Mouse (Mus musculus) megakaryocyte, embryonic 14.5 days (primary cell): ENCODE results near the gene Mpped2.

ENCODE experiments used
- FLI1 ChIP-seq: IDR thresholded peaks from 2 replicates; pipeline ENCODE4 v1.6.1; 2012; ENCODE audit warnings: low read length, inconsistent platforms, mixed read lengths
- GATA1 ChIP-seq: IDR thresholded peaks from 3 replicates; pipeline ENCODE4 v1.6.1; 2012; ENCODE audit warnings: mixed read lengths, low read length, inconsistent platforms, borderline replicate concordance

DNA sequence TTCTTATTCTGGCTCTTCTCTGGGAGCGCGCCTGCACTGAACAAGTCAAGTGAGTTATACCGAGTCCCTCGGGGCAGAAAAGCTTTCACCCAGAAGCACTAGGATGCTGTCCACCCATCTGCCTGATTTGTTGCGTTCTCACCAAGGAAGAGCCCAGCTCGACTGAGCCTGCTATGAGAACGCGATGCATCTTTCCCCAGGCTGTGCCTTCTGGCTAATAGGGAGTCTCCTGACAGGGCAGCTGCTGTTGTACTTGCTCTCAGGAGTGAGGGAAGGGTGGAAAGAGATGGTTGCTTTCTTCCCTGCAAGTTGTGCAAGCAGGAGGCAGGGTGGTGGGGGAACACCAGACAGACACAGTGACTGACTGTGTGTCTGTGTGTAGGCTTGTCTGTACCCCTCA lies 37.5 kb downstream of the Mpped2 start:
- no peak for TF ChIP-seq GATA1
- no peak for TF ChIP-seq FLI1
